Mouse (Mus musculus): Measurements from ENCODE around the gene A730015C16Rik. TPM values are rescaled to one million over a fixed set of nuclear protein-coding genes. Genes with fewer than 3 reads are reported as not detected.

A730015C16Rik gene
- polyA plus RNA-seq (2015; fragmentation: Nextera tagmentation; extraction: Ambion mirVana): 1.4 and 1.7 TPM in 2 replicates

GRCm38 (mm10) chr4:108848505-108848848, at the start of gene A730015C16Rik:
Gene A730015C16Rik (minus strand): TSS chr4:108848619.
- 13% methylated on average over 20 of the region's 20 CpGs for WGBS
- Histone ChIP-seq H3K36me3 (ENCODE audit: poor library complexity, severe bottlenecking) (peaks cover 13% of the 10 kb centered on the region), H3K9ac (peak within 1 kb of the TSS; percentile 87), H3K9me3 (replicated peaks) (no peaks in the 10 kb centered on the region), H3K27ac (peak within 1 kb of the TSS; percentile 79), H3K4me2 (peak within 1 kb of the TSS; percentile 97), H3K4me3 (peak within 1 kb of the TSS; percentile 89), H3K4me1 (peaks cover 26% of the 10 kb centered on the region), H3K27me3 (no peaks in the 10 kb centered on the region)
- ATAC-seq: peak; percentile 22; the same call in 1 of the 2 replicates

GRCm38 (mm10) chr4:108890876-108891275, 42.5 kb upstream of the A730015C16Rik start:
- 73% methylated on average over 6 of the region's 6 CpGs for WGBS
- H3K4me2 ChIP-seq: no peak overlapping the region
- no peaks in the 10 kb centered on the region for H3K4me1 ChIP-seq
- H3K27ac ChIP-seq: no peak overlapping the region
- H3K36me3 ChIP-seq (ENCODE audit: poor library complexity, severe bottlenecking): no peaks in the 10 kb centered on the region
- H3K9me3 ChIP-seq (replicated peaks): no peaks in the 10 kb centered on the region
- ATAC-seq: no peak
- no peaks in the 10 kb centered on the region for H3K27me3 ChIP-seq
- no peak overlapping the region for H3K4me3 ChIP-seq
- H3K9ac ChIP-seq: no peak overlapping the region

- WGBS: 94% methylated on average over 4 of the region's 4 CpGs
- H3K4me2 ChIP-seq: no peak overlapping the region
- no peak overlapping the region for H3K4me3 ChIP-seq
- no peaks in the 10 kb centered on the region for H3K27me3 ChIP-seq
- H3K27ac ChIP-seq: no peak overlapping the region
- H3K4me1 ChIP-seq: no peaks in the 10 kb centered on the region
- H3K9ac ChIP-seq: no peak overlapping the region
- H3K9me3 ChIP-seq (replicated peaks): no peaks in the 10 kb centered on the region
- ATAC-seq: no peak
- no peaks in the 10 kb centered on the region for H3K36me3 ChIP-seq (ENCODE audit: poor library complexity, severe bottlenecking)
Observed at GRCm38 (mm10) chr4:108887456-108887855, 39.0 kb upstream of the A730015C16Rik start.

GRCm38 (mm10) chr4:108883815-108884214, 35.4 kb upstream of the A730015C16Rik start:
- 60% methylated on average over 13 of the region's 13 CpGs for WGBS
- Histone ChIP-seq H3K9ac (no peak overlapping the region), H3K4me2 (no peak overlapping the region), H3K36me3 (ENCODE audit: poor library complexity, severe bottlenecking) (no peaks in the 10 kb centered on the region), H3K27ac (no peak overlapping the region), H3K27me3 (no peaks in the 10 kb centered on the region), H3K4me3 (no peak overlapping the region), H3K9me3 (replicated peaks) (no peaks in the 10 kb centered on the region), H3K4me1 (peaks cover 5% of the 10 kb centered on the region)
- no peak for ATAC-seq

GRCm38 (mm10) chr4:108878963-108879822, 30.8 kb upstream of the A730015C16Rik start, which contains the start of gene Rab3b:
Gene Rab3b (plus strand): TSS chr4:108879063.
- H3K4me2 ChIP-seq: peak within 1 kb of the TSS; percentile 74
- no peak within 1 kb of the TSS for H3K27ac ChIP-seq
- H3K4me1 ChIP-seq: peaks cover 5% of the 10 kb centered on the region
- H3K27me3 ChIP-seq: 0 out of 2 replicates have a peak, but pooled peaks cover 4% of the 10 kb centered on the region
- H3K9ac ChIP-seq: peak within 1 kb of the TSS; percentile 76
- no peaks in the 10 kb centered on the region for H3K9me3 ChIP-seq (replicated peaks)
- peak within 1 kb of the TSS; percentile 62 for H3K4me3 ChIP-seq
- H3K36me3 ChIP-seq (ENCODE audit: poor library complexity, severe bottlenecking): no peaks in the 10 kb centered on the region
- WGBS: under 1% methylated on average over 46 of the region's 46 CpGs
- ATAC-seq: peak; percentile 95

GRCm38 (mm10) chr4:108877901-108878300, 29.5 kb upstream of the A730015C16Rik start:
- Histone ChIP-seq H3K27me3 (0 out of 2 replicates have a peak, but pooled peaks cover 4% of the 10 kb centered on the region), H3K27ac (no peak overlapping the region), H3K36me3 (ENCODE audit: poor library complexity, severe bottlenecking) (no peaks in the 10 kb centered on the region), H3K4me1 (peaks cover 5% of the 10 kb centered on the region), H3K4me2 (no peak overlapping the region), H3K9ac (no peak overlapping the region), H3K9me3 (replicated peaks) (no peaks in the 10 kb centered on the region), H3K4me3 (no peak overlapping the region)
- no peak for ATAC-seq
- 79% methylated on average over 6 of the region's 6 CpGs for WGBS

- Histone ChIP-seq H3K4me3 (no peak overlapping the region), H3K36me3 (ENCODE audit: poor library complexity, severe bottlenecking) (no peaks in the 10 kb centered on the region), H3K9ac (no peak overlapping the region), H3K9me3 (replicated peaks) (no peaks in the 10 kb centered on the region), H3K27me3 (0 out of 2 replicates have a peak, but pooled peaks cover 4% of the 10 kb centered on the region), H3K4me1 (no peaks in the 10 kb centered on the region), H3K27ac (no peak overlapping the region), H3K4me2 (no peak overlapping the region)
- 92% methylated on average over 5 of the region's 5 CpGs for WGBS
- ATAC-seq: no peak
Observed at GRCm38 (mm10) chr4:108873746-108874145, 25.3 kb upstream of the A730015C16Rik start.

- H3K9me3 ChIP-seq (replicated peaks): no peaks in the 10 kb centered on the region
- peak; percentile 85 for ATAC-seq
- no peak overlapping the region for H3K27ac ChIP-seq
- no peak overlapping the region for H3K4me2 ChIP-seq
- no peaks in the 10 kb centered on the region for H3K27me3 ChIP-seq
- H3K4me1 ChIP-seq: no peaks in the 10 kb centered on the region
- WGBS: 34% methylated on average over 10 of the region's 10 CpGs
- no peak overlapping the region for H3K9ac ChIP-seq
- peaks cover under 1% of the 10 kb centered on the region; the same call in 1 of the 2 replicates for H3K36me3 ChIP-seq (ENCODE audit: poor library complexity, severe bottlenecking)
- no peak overlapping the region for H3K4me3 ChIP-seq
Observed at GRCm38 (mm10) chr4:108869730-108870374, 21.4 kb upstream of the A730015C16Rik start.

GRCm38 (mm10) chr4:108866806-108867205, 18.4 kb upstream of the A730015C16Rik start:
- 87% methylated on average over 7 of the region's 7 CpGs for WGBS

GRCm38 (mm10) chr4:108847715-108848504, 509 bp downstream of the A730015C16Rik start, which contains the start of gene Kti12:
Gene Kti12 (plus strand): TSS chr4:108847785.
- Histone ChIP-seq H3K9me3 (replicated peaks) (no peaks in the 10 kb centered on the region), H3K4me1 (peaks cover 26% of the 10 kb centered on the region), H3K4me2 (peak within 1 kb of the TSS; percentile 97), H3K27me3 (no peaks in the 10 kb centered on the region), H3K27ac (peak within 1 kb of the TSS; percentile 79), H3K4me3 (peak within 1 kb of the TSS; percentile 89), H3K36me3 (ENCODE audit: poor library complexity, severe bottlenecking) (peaks cover 7% of the 10 kb centered on the region), H3K9ac (peak within 1 kb of the TSS; percentile 87)
- peak; percentile 94 for ATAC-seq
- under 1% methylated on average over 71 of the region's 77 CpGs for WGBS

More at GRCm38 (mm10) chr4:108866806-108867205, 18.4 kb upstream of the A730015C16Rik start:
- ATAC-seq: no peak
- no peaks in the 10 kb centered on the region for H3K4me1 ChIP-seq
- no peak overlapping the region for H3K9ac ChIP-seq
- H3K27ac ChIP-seq: no peak overlapping the region
- H3K9me3 ChIP-seq (replicated peaks): no peaks in the 10 kb centered on the region
- no peak overlapping the region for H3K4me2 ChIP-seq
- H3K4me3 ChIP-seq: no peak overlapping the region
- H3K36me3 ChIP-seq (ENCODE audit: poor library complexity, severe bottlenecking): peaks cover 29% of the 10 kb centered on the region
- no peaks in the 10 kb centered on the region for H3K27me3 ChIP-seq

- H3K4me3 ChIP-seq: no peak overlapping the region
- no peak overlapping the region for H3K9ac ChIP-seq
- H3K27ac ChIP-seq: no peak overlapping the region
- no peaks in the 10 kb centered on the region for H3K27me3 ChIP-seq
- WGBS: 93% methylated on average over 5 of the region's 5 CpGs
- no peak for ATAC-seq
- no peaks in the 10 kb centered on the region for H3K9me3 ChIP-seq (replicated peaks)
- H3K4me2 ChIP-seq: no peak overlapping the region
- peaks cover 10% of the 10 kb centered on the region for H3K36me3 ChIP-seq (ENCODE audit: poor library complexity, severe bottlenecking)
- peaks cover 26% of the 10 kb centered on the region for H3K4me1 ChIP-seq
Observed at GRCm38 (mm10) chr4:108845824-108846569, 2.4 kb downstream of the A730015C16Rik start.

Data from forebrain, embryonic 13.5 days (tissue).